Mouse (Mus musculus) heart, postnatal 0 days (tissue): ENCODE results near the gene Ppp1r3e.

Source experiments
- CTCF ChIP-seq: IDR thresholded peaks from 2 replicates; pipeline ENCODE4 v1.5.1; 2016; ENCODE audit warnings: antibody characterized with exemption, control low read depth, low read depth
- EP300 ChIP-seq: IDR thresholded peaks from 2 replicates; pipeline ENCODE4 v1.6.1; 2016; ENCODE audit warnings: antibody characterized with exemption, low read depth

- TF ChIP-seq CTCF (no peak), EP300 (no peak)
Measured at GRCm38 (mm10) chr14:54856703-54857102, 20.6 kb downstream of the Ppp1r3e start.
